Mouse (Mus musculus) lung, postnatal 0 days (tissue): ENCODE measurements around the gene Rsph6a.

Source experiments
- CTCF ChIP-seq: IDR thresholded peaks from 2 replicates; pipeline ENCODE4 v1.5.1; 2016; ENCODE audit warnings: antibody characterized with exemption, mild to moderate bottlenecking
- EP300 ChIP-seq: IDR thresholded peaks from 2 replicates; pipeline ENCODE4 v1.6.1; 2016; ENCODE audit warnings: antibody characterized with exemption, mild to moderate bottlenecking, control low read depth

GRCm38 (mm10) chr7:19119083-19119482 is 64.6 kb downstream of the Rsph6a start:
- TF ChIP-seq EP300 (no peak), CTCF (no peak)
